Mouse (Mus musculus): ENCODE data around the gene Papss1.

The Papss1 gene

DNA sequence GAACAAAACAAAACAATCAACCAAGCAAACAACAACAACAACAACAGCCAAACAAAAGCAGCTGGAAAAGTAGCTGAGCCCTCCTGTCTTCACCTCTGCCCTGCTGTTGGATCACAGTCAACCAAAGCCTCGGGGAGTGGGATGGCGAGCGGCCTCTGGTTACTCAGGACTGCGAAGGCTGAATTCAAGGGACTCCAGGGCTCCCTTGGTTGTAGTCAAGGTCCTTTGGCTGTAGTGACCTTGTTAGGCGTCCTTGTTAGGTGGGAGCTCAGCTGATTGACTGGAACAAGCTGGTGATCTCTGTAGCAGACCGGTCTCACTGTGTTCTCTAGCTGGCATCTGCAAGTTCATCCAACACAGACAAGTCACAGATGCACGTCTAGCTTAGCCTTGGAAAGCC lies 16.5 kb downstream of the Papss1 start:
- no peak for DNase-seq (ENCODE audit: low spot score)

DNA sequence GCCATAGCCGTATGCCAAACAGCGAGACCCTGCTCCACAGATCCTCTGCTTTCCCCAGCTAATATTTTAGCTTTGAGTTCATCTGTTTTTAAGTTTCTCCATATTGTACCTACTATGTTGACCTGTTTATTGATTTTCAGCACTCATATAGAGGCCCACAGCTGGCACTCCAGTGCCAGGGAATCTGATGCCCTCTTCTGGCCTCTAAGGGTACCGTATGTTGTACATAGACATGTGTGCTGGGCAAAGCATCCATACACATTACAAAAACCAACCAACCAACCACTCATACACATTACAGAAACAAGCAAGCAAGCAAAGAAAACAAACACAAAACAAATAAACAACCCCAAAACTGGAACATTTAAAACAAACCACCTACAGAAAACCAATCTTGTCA lies 22.2 kb downstream of the Papss1 start:
- DNase-seq (ENCODE audit: low spot score) = no peak

DNA sequence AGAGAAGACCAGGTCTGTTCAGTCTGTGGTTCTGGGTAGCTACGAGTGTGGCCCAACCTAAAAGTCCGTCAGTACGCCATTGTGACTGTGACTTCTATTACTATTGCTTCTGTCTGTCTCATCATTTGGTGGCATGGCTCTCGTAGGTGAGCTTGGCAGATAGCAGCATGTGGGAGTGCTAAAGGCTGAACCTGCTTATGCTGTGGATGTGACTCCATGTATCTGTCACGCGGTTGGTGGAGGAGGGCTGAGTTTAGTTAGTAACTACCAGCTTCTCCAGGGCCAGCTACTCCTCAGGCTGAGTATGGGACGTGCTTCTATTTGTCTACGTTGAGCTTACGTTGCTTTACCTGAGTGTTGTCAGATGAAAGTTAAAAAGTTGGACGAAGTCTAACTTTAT lies 23.4 kb downstream of the Papss1 start:
- no peak for DNase-seq (ENCODE audit: low spot score)

DNA sequence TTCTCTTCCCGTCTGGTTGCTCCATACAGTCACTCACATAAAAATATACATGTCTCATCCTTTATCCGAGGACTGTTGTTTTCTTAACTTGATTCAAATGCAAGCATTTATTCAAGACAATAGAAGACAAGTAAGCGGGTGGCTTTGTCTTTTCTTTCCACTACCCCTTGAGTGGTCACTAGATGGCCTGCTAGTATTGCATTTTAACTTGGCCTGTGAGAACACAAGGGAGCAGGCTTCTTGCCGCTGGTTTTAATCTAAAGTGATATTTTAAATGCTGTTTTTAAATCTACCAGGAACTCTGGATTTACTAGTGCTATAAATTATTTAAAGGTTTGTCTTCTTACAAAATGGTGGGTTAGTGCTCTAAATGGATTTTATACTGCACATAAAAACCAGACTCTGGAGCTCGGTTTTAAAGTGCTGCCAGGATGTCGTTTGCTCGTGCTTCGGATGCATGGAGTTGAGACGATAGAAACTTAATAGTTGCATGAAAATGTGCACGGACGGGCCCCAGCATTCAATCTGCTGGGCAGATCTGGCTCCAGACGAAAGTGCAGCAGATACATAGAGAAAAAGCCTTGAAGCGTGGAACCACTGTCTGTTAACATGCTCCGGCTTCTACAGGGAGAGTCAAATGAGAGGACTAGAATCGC lies 28.7 kb downstream of the Papss1 start:
- peak; percentile 18 for DNase-seq (ENCODE audit: low spot score)

DNA sequence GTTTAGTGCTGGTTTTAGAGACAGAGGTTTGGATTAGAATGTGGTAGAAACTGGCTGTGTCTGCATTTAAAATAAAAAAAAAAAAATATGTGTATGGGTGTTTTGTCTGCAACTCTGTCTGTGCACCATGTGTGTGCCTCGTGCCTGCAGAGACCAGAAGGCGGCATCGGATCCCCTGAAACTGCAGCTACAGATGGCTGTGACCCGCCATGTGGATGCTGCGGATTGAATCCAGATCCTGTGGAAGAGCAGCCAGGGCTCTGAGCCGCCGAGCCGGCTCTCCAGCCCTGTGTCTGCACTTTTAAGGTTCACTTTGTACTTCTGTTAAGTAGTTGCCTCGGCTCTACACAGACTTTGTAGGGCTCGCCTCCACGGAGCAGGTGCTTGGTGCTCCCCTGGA lies 29.8 kb downstream of the Papss1 start:
- no peak for DNase-seq (ENCODE audit: low spot score)

DNA sequence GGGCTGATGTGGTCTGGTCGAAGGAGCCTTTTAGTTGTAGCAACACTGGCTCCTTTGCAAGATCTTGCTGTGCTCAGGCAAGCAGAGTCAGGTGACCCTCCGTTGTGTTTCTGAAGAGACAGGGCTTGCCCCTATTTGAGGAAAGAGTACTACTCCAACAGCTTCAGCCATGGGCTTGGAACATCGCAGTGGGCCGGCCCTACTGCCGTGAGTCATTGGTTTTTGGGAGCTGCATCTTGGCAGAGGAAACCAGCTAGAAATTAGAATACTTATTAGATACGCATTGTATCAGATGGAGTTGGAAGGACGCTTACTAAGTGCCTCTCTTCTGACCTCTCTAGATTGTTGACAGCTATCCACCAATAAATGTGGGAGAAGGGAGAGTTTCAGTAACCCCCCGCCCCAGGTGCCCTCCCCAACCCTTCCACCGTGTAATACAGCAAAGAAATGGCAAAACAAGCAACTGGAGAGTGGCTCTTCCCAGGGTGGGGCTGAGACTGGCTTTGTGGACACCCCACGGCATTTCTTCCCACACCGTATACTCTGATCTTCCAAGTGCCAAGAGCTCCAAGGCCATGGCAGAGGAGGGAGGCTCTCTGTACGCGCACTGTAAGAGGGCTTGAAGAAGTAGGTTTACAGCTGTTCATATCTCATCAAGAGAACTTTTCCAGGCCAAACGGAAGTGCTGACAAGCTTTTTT lies 31.1 kb downstream of the Papss1 start:
- DNase-seq (ENCODE audit: low spot score) = no peak

DNA sequence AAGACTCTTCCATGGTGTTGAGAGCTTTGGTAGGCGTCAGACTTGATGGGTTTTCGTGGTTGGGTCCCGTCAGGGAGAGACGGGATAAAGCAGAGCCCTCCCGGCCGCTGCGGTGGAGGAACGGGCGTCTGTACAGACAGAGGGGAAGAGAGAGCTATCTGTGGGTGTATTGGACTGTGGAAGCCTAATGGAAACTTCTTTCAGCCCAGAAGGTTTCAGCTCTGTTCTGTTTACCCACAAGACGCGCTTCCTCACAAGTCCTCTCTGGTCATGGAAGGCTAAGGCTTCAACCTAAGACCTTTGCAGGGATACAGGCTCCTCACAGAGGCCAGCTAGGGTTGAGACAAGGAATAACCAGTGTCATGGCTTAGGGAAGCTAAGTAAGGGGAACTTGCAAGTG lies 36.2 kb downstream of the Papss1 start:
- DNase-seq (ENCODE audit: low spot score) = no peak

DNA sequence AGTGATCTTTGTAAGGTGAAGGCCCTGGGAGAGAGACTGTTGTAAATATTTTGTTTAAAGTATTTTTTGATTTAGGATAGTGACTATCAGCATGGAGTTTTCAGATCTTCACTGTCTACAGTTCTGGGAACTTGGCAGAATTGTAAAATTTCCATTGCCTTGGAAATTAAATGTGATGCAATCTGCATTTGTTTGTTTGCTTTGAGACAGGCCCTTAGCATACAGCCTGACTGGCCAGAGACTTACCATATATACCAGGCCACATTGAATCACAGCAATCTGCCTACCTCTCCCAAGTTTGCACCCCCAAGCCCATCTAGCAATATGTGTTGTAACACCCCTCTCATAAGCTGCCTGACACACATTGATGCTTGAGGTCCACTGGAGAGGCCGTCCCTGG lies 36.8 kb downstream of the Papss1 start:
- DNase-seq (ENCODE audit: low spot score) = no peak

DNA sequence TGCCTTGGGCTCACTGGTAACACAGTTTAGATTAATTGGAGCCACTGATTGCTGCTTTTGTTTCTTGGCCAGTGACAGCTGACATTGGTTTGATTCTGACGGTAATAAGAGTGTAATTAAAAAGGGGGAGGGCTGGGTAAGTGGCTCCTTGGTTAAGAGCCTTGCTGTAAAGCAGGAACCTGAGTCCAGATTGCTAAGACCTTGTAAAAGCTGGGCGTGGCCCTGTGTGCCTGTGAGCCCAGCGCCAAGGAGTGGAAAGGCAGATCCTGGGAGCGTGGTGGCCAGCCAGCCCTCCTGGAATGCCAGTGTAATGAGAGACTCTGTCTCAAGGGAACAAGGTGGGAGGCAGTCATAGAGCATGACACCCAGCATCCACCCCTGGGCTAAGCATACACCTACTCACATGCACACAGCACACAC lies 38.4 kb downstream of the Papss1 start:
- DNase-seq (ENCODE audit: low spot score) = no peak

DNA sequence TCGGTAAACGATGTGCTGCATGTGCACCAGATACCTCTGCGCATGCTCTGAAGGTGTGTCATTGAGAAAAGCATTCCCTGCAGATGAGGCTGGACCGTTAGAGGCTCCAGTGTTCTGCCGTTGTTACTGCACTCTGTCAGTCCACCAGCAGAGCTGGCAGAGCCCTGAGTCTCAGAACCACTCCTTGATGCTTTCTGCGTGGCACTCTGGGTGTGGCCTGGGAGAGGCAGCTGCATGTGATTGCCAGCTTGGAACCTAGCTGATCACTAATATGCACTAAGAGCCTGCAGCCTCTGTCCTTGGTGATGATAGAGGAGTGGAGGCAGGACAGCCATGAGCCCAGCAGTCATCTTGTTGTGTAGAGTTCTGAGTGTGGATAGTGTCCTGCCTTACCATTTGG lies 43.5 kb downstream of the Papss1 start:
- DNase-seq (ENCODE audit: low spot score) = no peak

DNA sequence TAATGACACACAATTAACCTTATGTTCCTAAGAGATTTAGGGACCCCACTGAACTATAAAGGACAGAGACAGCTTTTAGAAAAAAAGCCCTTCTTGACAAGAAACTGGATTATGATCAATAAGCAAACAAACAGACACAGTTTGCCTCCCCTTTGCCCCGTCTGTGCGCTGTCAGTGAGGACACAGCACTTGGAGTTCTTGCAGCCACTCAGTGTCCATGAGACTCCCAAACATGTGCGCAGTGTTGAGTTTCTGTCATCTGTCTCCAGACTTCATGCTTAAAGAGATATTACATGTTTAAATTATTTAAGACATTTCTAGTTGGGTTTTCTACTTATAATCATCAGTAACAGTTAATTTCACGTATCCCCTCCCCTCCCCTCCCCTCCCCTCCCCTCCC lies 45.1 kb downstream of the Papss1 start:
- DNase-seq (ENCODE audit: low spot score) = no peak

DNA sequence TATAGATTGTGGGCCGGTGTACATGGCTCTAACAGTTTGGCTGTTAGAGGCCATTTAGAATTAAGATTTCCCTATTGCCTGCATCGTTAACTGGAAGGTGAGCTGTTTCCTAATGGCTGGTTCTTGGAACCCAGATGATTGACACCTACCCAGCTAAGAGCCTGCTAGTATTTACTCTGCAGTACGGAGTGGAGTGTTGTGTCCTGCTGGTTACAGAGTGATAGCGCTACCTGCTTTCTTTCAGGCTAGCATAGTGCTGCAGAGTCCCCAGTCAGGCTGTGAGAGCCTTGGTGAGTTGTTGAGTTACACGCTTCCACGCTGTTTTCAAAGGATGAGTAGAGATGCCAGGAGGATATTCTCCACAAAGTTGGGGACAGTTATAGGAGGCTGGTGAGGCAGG lies 46.0 kb downstream of the Papss1 start:
- no peak for DNase-seq (ENCODE audit: low spot score)

DNA sequence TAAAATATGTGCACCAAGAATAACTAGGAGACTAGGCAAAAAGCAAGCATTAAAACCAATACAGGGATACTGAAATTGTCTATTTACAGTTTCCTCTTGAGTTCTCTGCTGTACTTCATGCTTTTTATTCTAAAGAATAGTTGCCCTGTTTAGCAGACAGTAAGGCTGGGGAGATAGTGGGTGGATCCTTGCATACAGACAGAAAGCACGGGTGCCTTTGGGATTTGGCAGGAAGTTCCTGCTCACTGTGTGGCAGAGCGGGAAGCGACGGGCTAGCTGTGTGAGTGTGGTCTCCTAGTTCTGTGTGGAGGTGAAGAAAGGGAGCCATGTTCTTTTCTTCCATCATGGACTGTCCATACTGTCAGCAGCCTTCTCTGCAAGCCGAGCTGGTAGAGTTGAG lies 48.3 kb downstream of the Papss1 start:
- no peak for DNase-seq (ENCODE audit: low spot score)

DNA sequence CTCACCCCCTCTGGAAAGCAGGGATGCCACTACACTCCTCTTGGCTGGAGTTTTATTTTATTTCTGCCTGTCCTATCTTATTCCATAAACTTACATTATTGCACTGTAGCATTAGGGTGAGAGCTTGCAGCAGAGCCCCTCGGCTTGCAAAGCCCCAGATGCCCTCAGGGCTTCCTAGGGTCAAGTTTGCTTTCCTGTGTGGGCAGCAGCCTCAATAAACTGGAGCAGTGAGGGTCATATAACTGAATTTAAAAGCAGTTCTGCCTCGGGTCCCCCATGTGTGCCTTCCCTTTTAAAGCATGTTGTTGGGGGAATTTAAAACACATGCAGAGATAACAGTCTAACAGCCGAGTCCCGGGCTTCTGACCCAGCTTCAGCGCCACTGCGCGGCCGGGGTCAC lies 49.5 kb downstream of the Papss1 start:
- DNase-seq (ENCODE audit: low spot score) = no peak

DNA sequence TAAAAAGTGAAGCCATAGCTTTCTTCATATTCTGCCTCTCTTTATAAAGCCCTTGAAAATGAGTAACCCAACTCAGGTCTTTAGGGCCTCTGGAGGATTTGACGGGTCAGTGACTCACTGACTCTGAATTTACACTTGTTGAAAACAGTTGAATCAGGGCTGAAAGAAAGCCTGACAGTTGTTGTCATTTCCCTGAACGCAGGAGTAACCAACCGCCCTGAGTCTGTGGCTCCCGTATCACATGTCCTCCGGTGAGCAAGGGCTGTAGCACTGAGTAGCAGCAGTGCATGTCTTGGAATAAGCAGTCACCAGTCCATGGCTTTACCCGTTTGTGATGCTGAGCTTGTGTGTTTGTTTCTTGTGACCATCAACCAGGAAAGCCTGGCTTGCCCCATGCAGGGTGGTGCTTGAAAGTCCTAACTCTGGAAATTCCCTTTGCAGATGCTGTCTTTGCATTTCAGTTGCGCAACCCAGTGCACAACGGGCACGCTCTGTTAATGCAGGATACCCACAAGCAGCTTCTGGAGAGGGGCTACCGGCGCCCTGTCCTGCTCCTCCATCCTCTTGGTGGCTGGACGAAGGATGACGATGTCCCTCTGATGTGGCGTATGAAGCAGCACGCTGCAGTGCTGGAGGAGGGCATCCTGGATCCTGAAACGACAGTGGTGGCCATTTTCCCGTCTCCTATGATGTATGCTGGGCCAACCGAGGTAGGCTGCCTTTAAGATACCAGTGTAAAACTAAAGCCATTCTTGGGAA lies 54.2 kb downstream of the Papss1 start:
- no peak for DNase-seq (ENCODE audit: low spot score)

DNA sequence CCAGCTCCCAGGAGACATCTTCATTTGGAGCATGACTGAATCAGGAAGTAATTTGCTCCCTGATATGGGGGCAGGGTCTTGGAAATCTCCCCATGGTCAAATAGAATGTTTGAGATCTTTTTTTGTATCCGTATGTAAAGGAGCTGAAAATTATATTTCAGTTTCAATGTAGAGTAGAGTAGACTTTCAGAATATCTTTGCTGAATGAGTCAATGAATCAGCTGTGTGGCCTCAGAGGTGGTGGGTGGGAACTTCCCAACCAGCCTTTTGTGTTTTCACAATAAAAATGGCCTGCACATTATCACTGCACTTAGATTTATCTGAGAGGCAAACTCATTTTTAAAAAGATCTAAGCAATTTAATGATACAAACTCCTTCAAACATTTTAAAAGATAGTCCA lies 58.6 kb downstream of the Papss1 start:
- DNase-seq (ENCODE audit: low spot score) = no peak

DNA sequence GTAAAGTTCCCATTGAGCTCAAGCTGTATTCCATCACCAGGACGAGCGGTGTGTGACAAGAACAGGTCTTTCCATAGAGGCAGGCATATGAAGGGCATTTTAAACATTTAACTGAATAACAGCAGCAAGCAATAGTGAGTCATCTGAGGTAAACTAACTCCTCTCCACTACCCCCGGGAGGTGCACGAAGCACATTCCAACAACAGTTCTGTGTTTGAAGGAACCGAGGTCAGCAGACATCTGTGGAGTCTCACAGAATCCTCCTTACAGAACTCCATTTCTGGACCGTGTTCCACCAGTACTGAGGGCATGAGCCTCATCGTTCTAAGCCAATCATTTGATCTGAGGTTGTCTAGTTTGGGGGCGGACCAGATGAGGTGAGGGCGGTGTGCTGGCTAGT lies 59.5 kb downstream of the Papss1 start:
- no peak for DNase-seq (ENCODE audit: low spot score)

DNA sequence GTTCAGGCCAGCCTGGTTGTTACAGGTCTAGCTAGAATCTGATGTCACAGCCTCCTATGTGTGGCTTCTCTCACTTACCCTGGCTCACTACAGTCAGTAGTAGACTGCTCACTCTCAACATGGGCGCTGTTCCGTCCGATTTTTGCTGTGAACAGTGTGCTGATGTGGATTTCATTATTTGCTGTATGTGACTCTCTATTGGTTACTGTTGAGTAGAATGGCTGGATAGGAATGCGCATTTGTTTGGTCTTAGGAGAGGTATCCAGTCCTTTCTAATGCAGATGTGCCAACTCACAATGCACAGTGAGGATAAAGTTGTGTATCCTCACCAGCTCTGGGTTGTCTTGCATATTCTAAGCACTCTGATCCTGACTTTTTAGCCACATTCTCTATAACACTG lies 62.9 kb downstream of the Papss1 start:
- DNase-seq (ENCODE audit: low spot score) = no peak

DNA sequence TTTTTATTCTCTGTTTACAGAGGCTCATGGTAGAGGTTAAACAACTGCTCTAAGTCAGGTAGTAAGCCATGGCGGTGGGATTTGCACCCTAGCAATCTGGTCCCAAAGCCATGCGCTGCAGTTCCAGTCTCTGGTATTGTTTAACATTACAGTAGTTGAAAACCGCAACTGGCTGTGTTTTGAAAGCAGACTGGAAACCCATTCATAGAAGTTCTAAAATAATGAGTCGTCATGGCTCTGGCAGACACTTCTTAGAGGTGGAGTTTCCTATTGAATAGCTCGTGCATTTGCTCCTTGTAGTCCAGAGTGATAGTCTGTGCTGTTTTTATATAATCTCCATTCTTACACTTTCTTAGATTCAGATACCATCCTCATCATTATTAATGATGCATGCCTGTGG lies 63.7 kb downstream of the Papss1 start:
- DNase-seq (ENCODE audit: low spot score) = no peak

DNA sequence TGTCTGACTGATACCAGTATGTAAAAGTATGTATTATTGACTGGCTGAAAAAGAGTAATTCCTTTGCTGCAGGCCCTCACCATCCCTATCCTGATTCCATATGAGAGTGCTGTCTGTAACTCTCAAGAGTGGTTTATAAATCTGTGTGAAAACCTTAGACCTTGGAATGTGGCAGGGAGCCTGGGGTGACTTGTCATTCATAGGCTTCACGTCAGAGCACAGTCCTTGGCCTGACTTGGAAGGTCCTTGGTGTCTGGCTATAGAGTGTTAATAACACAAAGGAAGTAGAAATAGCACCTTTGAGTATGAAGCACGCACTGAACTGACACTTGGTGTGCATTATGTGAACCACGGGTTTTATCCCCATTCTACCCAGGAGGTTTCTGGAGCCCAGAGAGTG lies 64.4 kb downstream of the Papss1 start:
- DNase-seq (ENCODE audit: low spot score) = no peak

DNA sequence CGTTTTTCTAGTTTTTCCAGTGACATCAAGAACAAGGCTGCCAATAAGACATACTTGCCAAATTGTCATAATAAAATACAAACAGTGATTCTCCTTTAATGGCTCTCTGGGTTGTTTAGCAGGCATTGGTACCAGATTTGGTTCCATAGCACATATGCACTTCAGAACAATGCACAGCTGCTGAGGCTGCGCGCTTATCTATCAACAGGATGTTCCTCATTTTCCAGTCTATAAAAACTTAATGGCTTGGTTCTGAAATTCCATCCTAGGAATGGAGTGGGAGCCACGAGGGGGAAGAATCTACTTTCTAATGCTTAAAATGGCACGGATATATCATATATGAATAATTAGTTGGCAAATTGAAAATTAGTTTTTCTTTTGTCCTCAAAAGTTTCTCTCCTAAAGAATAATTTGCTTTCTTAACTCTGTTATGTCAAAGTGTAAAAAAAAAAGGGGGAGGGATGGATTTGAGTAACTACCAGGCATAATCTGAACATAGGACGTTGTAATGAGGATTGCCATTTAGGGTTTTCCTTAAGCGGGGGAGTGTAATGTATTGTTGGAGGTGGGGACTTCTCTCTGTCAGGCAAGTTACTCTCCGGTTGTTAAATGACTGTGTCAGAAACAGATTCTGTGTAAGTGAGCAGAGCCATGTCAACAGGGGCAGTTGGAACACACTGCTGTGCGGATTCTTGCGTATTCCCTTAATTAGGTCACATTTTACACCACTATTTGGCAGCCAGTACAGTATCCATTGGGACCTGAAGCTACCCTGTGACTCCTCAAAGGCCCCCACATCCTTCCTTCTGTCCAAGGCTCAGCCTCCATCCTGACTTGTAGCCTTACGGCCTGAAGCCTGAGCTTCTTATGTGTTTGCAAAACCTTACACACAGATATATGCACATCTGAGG lies 66.1 kb downstream of the Papss1 start:
- no peak for DNase-seq (ENCODE audit: low spot score)

DNA sequence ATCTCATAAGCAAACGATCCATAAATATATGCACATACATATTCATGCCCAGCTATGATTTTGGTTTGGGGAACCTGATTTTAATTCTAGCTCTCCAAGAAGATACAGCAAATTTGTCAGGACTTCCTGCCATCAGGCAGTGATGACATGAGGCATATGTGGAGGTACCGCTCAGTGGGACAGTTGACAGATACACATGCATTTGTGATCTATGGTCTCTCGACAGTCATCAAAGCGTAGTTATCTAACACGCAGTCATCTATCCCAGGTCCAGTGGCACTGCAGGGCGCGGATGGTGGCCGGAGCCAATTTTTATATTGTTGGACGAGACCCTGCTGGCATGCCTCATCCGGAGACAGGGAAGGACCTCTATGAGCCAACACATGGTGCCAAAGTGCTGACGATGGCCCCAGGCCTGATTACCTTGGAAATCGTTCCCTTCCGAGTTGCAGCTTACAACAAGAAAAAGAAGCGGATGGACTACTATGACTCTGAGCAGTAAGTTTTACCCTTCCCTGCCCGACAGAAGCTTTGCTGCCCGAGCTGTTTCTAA lies 66.8 kb downstream of the Papss1 start:
- DNase-seq (ENCODE audit: low spot score) = no peak
